In the genomic region with DNA sequence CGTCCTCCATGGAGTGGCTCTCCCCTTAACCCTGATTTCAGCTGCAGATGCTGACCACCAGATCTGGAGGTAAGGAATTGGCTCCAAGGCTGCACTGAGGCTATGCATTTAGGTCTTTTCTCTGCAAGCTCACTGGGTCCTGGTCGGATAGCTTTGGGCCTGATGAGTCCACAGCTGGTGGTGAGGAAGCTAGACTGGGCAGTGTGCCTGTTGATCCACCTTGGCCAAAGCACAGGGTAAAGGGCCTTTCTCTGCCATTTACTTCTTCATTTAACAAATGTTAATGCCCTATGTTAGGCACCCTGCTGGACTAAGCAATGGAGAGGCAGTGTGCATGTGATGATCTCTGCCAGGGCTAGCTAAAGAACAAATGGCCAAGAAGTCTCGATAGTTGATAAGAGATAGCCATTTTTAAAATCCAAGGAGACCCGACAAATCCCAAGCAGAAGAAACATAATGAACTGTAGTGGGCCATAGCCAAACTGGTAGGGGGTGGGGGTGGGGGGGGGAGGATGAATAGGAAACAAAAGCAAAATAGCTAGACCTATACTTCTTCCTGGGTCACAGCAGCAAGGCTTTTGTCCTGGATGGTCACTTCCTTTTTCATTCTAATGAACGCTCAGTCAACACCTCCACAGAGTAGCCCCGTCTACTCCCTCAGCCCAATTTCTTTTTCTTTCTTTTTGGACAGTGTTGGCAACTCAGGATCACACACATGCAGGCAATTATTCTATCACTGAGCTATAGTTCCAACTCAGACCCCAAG, we compare ENCODE assay signal across 23 mouse cellular contexts. TPM values are rescaled to one million over a fixed set of nuclear protein-coding genes. Genes with fewer than 3 reads are reported as not detected.
DNase-seq lines count a peak whose midpoint lies in the region; ATAC-seq lines count a peak whose summit lies in the region.
"Had no signal": no experiment of that assay in that cellular context is flagged by ENCODE, and none has a peak within 500 bp of the region (broad histone marks: within the 10 kb centered on the region; RNA-seq: fewer than 3 reads in every experiment).

No protein-coding gene starts in this region.

- no peak overlapping the region for H3K4me3 ChIP-seq in heart, embryonic 12.5 days
- no peak overlapping the region for H3K4me3 ChIP-seq in liver, embryonic 16.5 days (ENCODE audit: low read depth, low read length)
- no peak overlapping the region for H3K4me3 ChIP-seq in kidney, embryonic 14.5 days (ENCODE audit: low read length)
- no peak overlapping the region for H3K4me3 ChIP-seq in midbrain, embryonic 14.5 days (replicated peaks; ENCODE audit: low read depth, low read length)
- H3K4me3 ChIP-seq: embryonic facial prominence, embryonic 12.5 days; heart, embryonic 15.5 days had no signal

- peak; percentile 80 for DNase-seq in heart, adult 11 months
- peak; percentile 61 for DNase-seq in cerebellum, adult 11 months
- peak; percentile 67 to 74 for DNase-seq in cerebellum, postnatal 14 days
- DNase-seq in midbrain, embryonic 14.5 days: no peak
- DNase-seq in adrenal gland, adult 18-20 months (ENCODE audit: low spot score in 2 of 2): no peak
- DNase-seq: forebrain, postnatal 0 days; heart, adult 18-20 months; kidney, adult 8-10 months; kidney, postnatal 36 days; layer of hippocampus, postnatal 36 days; left cerebral cortex, postnatal 4 days; lung, embryonic 14.5 days; thymus, postnatal 36 days had no signal

- H3K27me3 ChIP-seq in heart, embryonic 12.5 days (replicated peaks): no peaks in the 10 kb centered on the region
- H3K27me3 ChIP-seq in liver, embryonic 16.5 days (ENCODE audit: control insufficient read depth, insufficient read depth, low read depth, low read length): no peaks in the 10 kb centered on the region
- H3K27me3 ChIP-seq in kidney, embryonic 14.5 days (ENCODE audit: control insufficient read depth, insufficient read depth, low read length): no peaks in the 10 kb centered on the region
- no peaks in the 10 kb centered on the region for H3K27me3 ChIP-seq in midbrain, embryonic 14.5 days (ENCODE audit: control insufficient read depth, insufficient read depth, low read length)
- H3K27me3 ChIP-seq: CH12.LX; embryonic facial prominence, embryonic 12.5 days; heart, embryonic 15.5 days; Patski had no signal

- peaks cover 21% of the 10 kb centered on the region for H3K4me1 ChIP-seq in heart, embryonic 12.5 days (replicated peaks)
- H3K4me1 ChIP-seq in liver, embryonic 16.5 days (ENCODE audit: control insufficient read depth, low read depth, low read length): peaks cover 73% of the 10 kb centered on the region
- peaks cover 6% of the 10 kb centered on the region; the same call in 1 of the 2 replicates for H3K4me1 ChIP-seq in kidney, embryonic 14.5 days (ENCODE audit: control insufficient read depth, insufficient read depth, low read length)
- no peaks in the 10 kb centered on the region for H3K4me1 ChIP-seq in midbrain, embryonic 14.5 days (ENCODE audit: control insufficient read depth, insufficient read depth, low read length)
- H3K4me1 ChIP-seq: embryonic facial prominence, embryonic 12.5 days had no signal

- WGBS in heart, embryonic 12.5 days: 65% methylated on average over 6 of the region's 6 CpGs
- 75% methylated on average over 6 of the region's 6 CpGs for WGBS in liver, embryonic 16.5 days (ENCODE audit: insufficient replicate concordance)
- WGBS in kidney, embryonic 14.5 days: 84% methylated on average over 6 of the region's 6 CpGs
- 58% methylated on average over 6 of the region's 6 CpGs for WGBS in midbrain, embryonic 14.5 days

- H3K27ac ChIP-seq in heart, embryonic 12.5 days (ENCODE audit: poor library complexity, severe bottlenecking): no peak overlapping the region
- peak overlapping the region; percentile 71 for H3K27ac ChIP-seq in liver, embryonic 16.5 days (ENCODE audit: low read length)
- no peak overlapping the region for H3K27ac ChIP-seq in kidney, embryonic 14.5 days (ENCODE audit: low read depth, low read length)
- H3K27ac ChIP-seq in midbrain, embryonic 14.5 days (replicated peaks; ENCODE audit: low read depth, low read length): no peak overlapping the region
- H3K27ac ChIP-seq: embryonic facial prominence, embryonic 12.5 days; heart, embryonic 15.5 days; macrophage had no signal

- peaks cover 14% of the 10 kb centered on the region; the same call in 1 of the 2 replicates for H3K36me3 ChIP-seq in heart, embryonic 12.5 days
- peaks cover 30% of the 10 kb centered on the region for H3K36me3 ChIP-seq in liver, embryonic 16.5 days (ENCODE audit: control insufficient read depth, insufficient read depth)
- peaks cover 14% of the 10 kb centered on the region for H3K36me3 ChIP-seq in kidney, embryonic 14.5 days (ENCODE audit: control insufficient read depth, insufficient read depth, low read length)
- H3K36me3 ChIP-seq in midbrain, embryonic 14.5 days (ENCODE audit: control insufficient read depth, insufficient read depth, low read length): peaks cover 18% of the 10 kb centered on the region

- H3K9me3 ChIP-seq in heart, embryonic 12.5 days (replicated peaks): no peaks in the 10 kb centered on the region
- H3K9me3 ChIP-seq in liver, embryonic 16.5 days (replicated peaks; ENCODE audit: control insufficient read depth, low read length): no peaks in the 10 kb centered on the region
- H3K9me3 ChIP-seq in kidney, embryonic 14.5 days (ENCODE audit: control insufficient read depth, low read length): no peaks in the 10 kb centered on the region
- H3K9me3 ChIP-seq in midbrain, embryonic 14.5 days (ENCODE audit: control insufficient read depth, low read length): no peaks in the 10 kb centered on the region
- H3K9me3 ChIP-seq: embryonic facial prominence, embryonic 12.5 days; heart, embryonic 15.5 days had no signal

- no peak overlapping the region for H3K9ac ChIP-seq in heart, embryonic 12.5 days
- H3K9ac ChIP-seq in liver, embryonic 16.5 days (ENCODE audit: low read depth, low read length): peak overlapping the region; percentile 17; the same call in 1 of the 2 replicates
- H3K9ac ChIP-seq in kidney, embryonic 14.5 days (ENCODE audit: low read depth, low read length): no peak overlapping the region
- no peak overlapping the region for H3K9ac ChIP-seq in midbrain, embryonic 14.5 days (replicated peaks; ENCODE audit: low read length)
- H3K9ac ChIP-seq: forebrain, postnatal 0 days; heart, embryonic 15.5 days; lung, embryonic 14.5 days had no signal

- no peak overlapping the region for H3K4me2 ChIP-seq in heart, embryonic 12.5 days
- peak overlapping the region; percentile 7; the same call in 1 of the 2 replicates for H3K4me2 ChIP-seq in liver, embryonic 16.5 days (ENCODE audit: low read depth, low read length)
- H3K4me2 ChIP-seq in kidney, embryonic 14.5 days (replicated peaks; ENCODE audit: low read depth, low read length): no peak overlapping the region
- H3K4me2 ChIP-seq in midbrain, embryonic 14.5 days (ENCODE audit: low read length): no peak overlapping the region
- H3K4me2 ChIP-seq: embryonic facial prominence, embryonic 12.5 days; heart, embryonic 15.5 days; lung, embryonic 14.5 days had no signal

- ATAC-seq in heart, embryonic 12.5 days (ENCODE audit: insufficient number of reproducible peaks, low FRiP score): no peak
- ATAC-seq in liver, embryonic 16.5 days (ENCODE audit: low read depth): no peak
- no peak for ATAC-seq in kidney, embryonic 14.5 days (ENCODE audit: low FRiP score, low TSS enrichment)
- ATAC-seq in midbrain, embryonic 14.5 days (ENCODE audit: low FRiP score, low TSS enrichment): no peak
- ATAC-seq: forebrain, postnatal 0 days; midbrain, embryonic 16.5 days; Patski had no signal

RNA-seq across cellular contexts. Expression of a gene that starts 16.4 kb away (rescaled TPM):
- polyA plus RNA-seq in heart, embryonic 12.5 days (2016; fragmentation: Nextera tagmentation; extraction: Ambion mirVana): 8.1 and 8.5 TPM in 2 replicates
- polyA plus RNA-seq in liver, embryonic 16.5 days (2015; fragmentation: Nextera tagmentation; extraction: Ambion mirVana): 32.4 and 34.8 TPM in 2 replicates
- polyA plus RNA-seq in kidney, embryonic 14.5 days (2014; fragmentation: Nextera tagmentation; extraction: Ambion mirVana): 8.1 and 9.9 TPM in 2 replicates
- polyA plus RNA-seq in midbrain, embryonic 14.5 days (2014; fragmentation: Nextera tagmentation; extraction: Ambion mirVana): 9.2 and 9.8 TPM in 2 replicates
- total RNA-seq in adrenal gland, adult 18-20 months (2021): 10 to 100 TPM; 28.8 to 30.0 TPM

RNA-seq across cellular contexts. Expression of a gene that starts 17.7 kb away (rescaled TPM):
- 6.2 and 8.2 TPM in 2 replicates for polyA plus RNA-seq in heart, embryonic 12.5 days (2016; fragmentation: Nextera tagmentation; extraction: Ambion mirVana)
- 24.8 and 26.2 TPM in 2 replicates for polyA plus RNA-seq in liver, embryonic 16.5 days (2015; fragmentation: Nextera tagmentation; extraction: Ambion mirVana)
- 1.7 and 2.5 TPM in 2 replicates for polyA plus RNA-seq in kidney, embryonic 14.5 days (2014; fragmentation: Nextera tagmentation; extraction: Ambion mirVana)
- polyA plus RNA-seq in midbrain, embryonic 14.5 days (2014; fragmentation: Nextera tagmentation; extraction: Ambion mirVana): 0.59 and 0.66 TPM in 2 replicates
- under 1 TPM in 1 of 2 experiments, not detected in 1; 0.70 TPM for total RNA-seq in adrenal gland, adult 18-20 months (2021)
- total RNA-seq: CH12.LX; gastrocnemius, adult 18-20 months; left cerebral cortex, postnatal 4 days had no signal
- polyA plus RNA-seq: Patski had no signal

RNA-seq across cellular contexts. Expression of a gene that starts 40.0 kb away (rescaled TPM):
- polyA plus RNA-seq in heart, embryonic 12.5 days (2016; fragmentation: Nextera tagmentation; extraction: Ambion mirVana): 1.9 and 4.8 TPM in 2 replicates
- 4.5 and 4.6 TPM in 2 replicates for polyA plus RNA-seq in liver, embryonic 16.5 days (2015; fragmentation: Nextera tagmentation; extraction: Ambion mirVana)
- 3.4 and 5.4 TPM in 2 replicates for polyA plus RNA-seq in kidney, embryonic 14.5 days (2014; fragmentation: Nextera tagmentation; extraction: Ambion mirVana)
- polyA plus RNA-seq in midbrain, embryonic 14.5 days (2014; fragmentation: Nextera tagmentation; extraction: Ambion mirVana): 2.0 and 4.6 TPM in 2 replicates
- 1 to 10 TPM; 4.3 to 6.8 TPM for total RNA-seq in adrenal gland, adult 18-20 months (2021)

RNA-seq across cellular contexts. Expression of a gene that starts 43.0 kb away (rescaled TPM):
- 29.1 and 32.7 TPM in 2 replicates for polyA plus RNA-seq in heart, embryonic 12.5 days (2016; fragmentation: Nextera tagmentation; extraction: Ambion mirVana)
- 17.5 and 24.2 TPM in 2 replicates for polyA plus RNA-seq in liver, embryonic 16.5 days (2015; fragmentation: Nextera tagmentation; extraction: Ambion mirVana)
- polyA plus RNA-seq in kidney, embryonic 14.5 days (2014; fragmentation: Nextera tagmentation; extraction: Ambion mirVana): 61.5 and 63.5 TPM in 2 replicates
- polyA plus RNA-seq in midbrain, embryonic 14.5 days (2014; fragmentation: Nextera tagmentation; extraction: Ambion mirVana): 21.9 and 23.9 TPM in 2 replicates
- 100 to 1,000 TPM in 1 of 2 experiments, 10 to 100 TPM in 1; 55.9 to 120 TPM for total RNA-seq in adrenal gland, adult 18-20 months (2021)

RNA-seq across cellular contexts. Expression of a gene that starts 55.3 kb away (rescaled TPM):
- 767 and 777 TPM in 2 replicates for polyA plus RNA-seq in heart, embryonic 12.5 days (2016; fragmentation: Nextera tagmentation; extraction: Ambion mirVana)
- 486 and 530 TPM in 2 replicates for polyA plus RNA-seq in liver, embryonic 16.5 days (2015; fragmentation: Nextera tagmentation; extraction: Ambion mirVana)
- polyA plus RNA-seq in kidney, embryonic 14.5 days (2014; fragmentation: Nextera tagmentation; extraction: Ambion mirVana): 1,222 and 1,346 TPM in 2 replicates
- polyA plus RNA-seq in midbrain, embryonic 14.5 days (2014; fragmentation: Nextera tagmentation; extraction: Ambion mirVana): 553 and 588 TPM in 2 replicates
- total RNA-seq in adrenal gland, adult 18-20 months (2021): 100 to 1,000 TPM; 428 to 457 TPM

Comparison
In these comparisons a context has a peak if more than half of its experiments do, and no peak if none do; other contexts are left out.
1. DNase-seq: peak in heart, adult 11 months (single experiment), cerebellum, adult 11 months (single experiment) and cerebellum, postnatal 14 days (2 of 2); none in midbrain, embryonic 14.5 days (single experiment) and adrenal gland, adult 18-20 months (0 of 2).